In genomic region chr5:115535635-115536034, GRCm38 (mm10) we compare ENCODE assay signal across 8 mouse cellular contexts. TPM values are rescaled to one million over a fixed set of nuclear protein-coding genes. Genes with fewer than 3 reads are reported as not detected.
DNase-seq lines count a peak whose midpoint lies in the region; ATAC-seq and TF ChIP-seq lines count a peak whose summit lies in the region.

No protein-coding gene starts in this region.

- peaks cover 49% of the 10 kb centered on the region for H3K79me2 ChIP-seq in myocyte (ENCODE audit: control insufficient read depth, insufficient read depth)

- H3K9me3 ChIP-seq in embryonic facial prominence, embryonic 12.5 days: no peaks in the 10 kb centered on the region

- no peaks in the 10 kb centered on the region for H3K36me3 ChIP-seq in kidney, adult 2 months (ENCODE audit: control insufficient read depth, insufficient read depth, low read length)
- H3K36me3 ChIP-seq in embryonic facial prominence, embryonic 12.5 days: no peaks in the 10 kb centered on the region
- H3K36me3 ChIP-seq in myocyte (ENCODE audit: control insufficient read depth, insufficient read depth): peaks cover 9% of the 10 kb centered on the region

- no peak for TF ChIP-seq POLR2A in kidney, adult 2 months (IDR thresholded peaks at IDR 0.05; ENCODE audit: low read depth, low read length)
- TF ChIP-seq POLR2A in myocyte (IDR thresholded peaks at IDR 0.05; ENCODE audit: insufficient read length, low read depth): peak; percentile 20

- no peak overlapping the region for H3K9ac ChIP-seq in embryonic facial prominence, embryonic 12.5 days

- no peaks in the 10 kb centered on the region for H3K27me3 ChIP-seq in kidney, adult 2 months (replicated peaks; ENCODE audit: control insufficient read depth, insufficient read depth, low read length)
- no peaks in the 10 kb centered on the region for H3K27me3 ChIP-seq in embryonic facial prominence, embryonic 12.5 days
- no peaks in the 10 kb centered on the region for H3K27me3 ChIP-seq in myocyte (ENCODE audit: control insufficient read depth, insufficient read depth, insufficient read length)

- peak overlapping the region; percentile 43; the same call in 1 of the 2 replicates for H3K27ac ChIP-seq in kidney, adult 2 months (ENCODE audit: insufficient read depth, low read depth, low read length)
- 0 out of 2 replicates have a peak overlapping the region, but pooled peaks have one; percentile 26 for H3K27ac ChIP-seq in embryonic facial prominence, embryonic 12.5 days

- no peak overlapping the region for H3K4me3 ChIP-seq in kidney, adult 2 months (ENCODE audit: insufficient read depth, low read depth, low read length)
- H3K4me3 ChIP-seq in embryonic facial prominence, embryonic 12.5 days: no peak overlapping the region
- H3K4me3 ChIP-seq in myocyte: no peak overlapping the region

- no peak overlapping the region for H3ac ChIP-seq in myocyte (ENCODE audit: control insufficient read depth, insufficient read length)

- no peak for ATAC-seq in embryonic facial prominence, embryonic 12.5 days (ENCODE audit: insufficient number of reproducible peaks, insufficient read depth, low FRiP score, low TSS enrichment)
- no peak for ATAC-seq in erythroblast, adult 5-6 weeks (replicated peaks; ENCODE audit: low FRiP score, poor library complexity, severe bottlenecking)

- no peak overlapping the region for H3K4me2 ChIP-seq in embryonic facial prominence, embryonic 12.5 days (replicated peaks)
- H3K4me2 ChIP-seq in myocyte (ENCODE audit: low read depth): peak overlapping the region; percentile 88

- WGBS in kidney, adult 2 months: 43% methylated on average over 7 of the region's 7 CpGs
- WGBS in embryonic facial prominence, embryonic 12.5 days: 29% methylated on average over 7 of the region's 7 CpGs

- no peak for DNase-seq in kidney, adult 2 months
- DNase-seq in kidney, postnatal 14 days: no peak
- DNase-seq in liver: peak; percentile 59
- no peak for DNase-seq in adrenal gland, postnatal 25 days
- no peak for DNase-seq in cerebellum, adult 9-11 months

- TF ChIP-seq CTCF in kidney, adult 2 months (conservative IDR thresholded peaks at IDR 0.05; ENCODE audit: insufficient read depth, insufficient read length, low read depth, low read length): no peak

- peaks cover 66% of the 10 kb centered on the region for H3K4me1 ChIP-seq in kidney, adult 2 months (ENCODE audit: control insufficient read depth, insufficient read depth, low read length)
- H3K4me1 ChIP-seq in embryonic facial prominence, embryonic 12.5 days: peaks cover 55% of the 10 kb centered on the region

TF ChIP-seq in myocyte, 11 proteins besides CTCF, POLR2A, EP300 and RAD21:
- TF ChIP-seq MYOD1 (IDR thresholded peaks at IDR 0.05; ENCODE audit: control insufficient read depth in 1 of 3, insufficient read length in 2 of 3, low read depth in 2 of 3) (peak in 1 of 3 experiments; percentile 40), MAX (IDR thresholded peaks at IDR 0.05; ENCODE audit: low read depth) (no peak), E2F4 (IDR thresholded peaks at IDR 0.05; ENCODE audit: insufficient read depth) (no peak), TCF12 (IDR thresholded peaks at IDR 0.05; ENCODE audit: insufficient read depth, poor library complexity, severe bottlenecking) (no peak), CEBPB (IDR thresholded peaks at IDR 0.05; ENCODE audit: insufficient read depth, poor library complexity, severe bottlenecking) (no peak), SRF (IDR thresholded peaks at IDR 0.05; ENCODE audit: control insufficient read depth, insufficient read length, low read depth) (no peak), MYOG (IDR thresholded peaks at IDR 0.05; ENCODE audit: control insufficient read depth in 1 of 3, insufficient read depth in 1 of 3, insufficient read length in 2 of 3, low read depth in 2 of 3) (peak in 1 of 3 experiments; percentile 56)
TF ChIP-seq in myocyte: peak in this region for 2.

RNA-seq across cellular contexts. Expression of gene Rplp0, which starts 23.6 kb away (rescaled TPM):
- polyA plus RNA-seq in kidney, adult 2 months (2012; rRNA removed): 1,267 and 1,337 TPM in 2 replicates
- polyA plus RNA-seq in embryonic facial prominence, embryonic 12.5 days (2016; fragmentation: Nextera tagmentation; extraction: Ambion mirVana): 1,232 and 1,233 TPM in 2 replicates
- 3,361 TPM for polyA plus RNA-seq in myocyte (2012; fragmentation: generic; extraction: Trizol)
- 681 and 822 TPM in 2 replicates for total RNA-seq in erythroblast, adult 5-6 weeks (2015; ENCODE audit: low replicate concordance)
- 339 and 478 TPM in 2 replicates for total RNA-seq in erythroblast, adult 5-6 weeks (2017; ENCODE audit: low replicate concordance)
- total RNA-seq in adrenal gland, postnatal 25 days (2021): 743 and 806 TPM in 2 replicates

RNA-seq across cellular contexts. Expression of gene Pxn, which starts 29.2 kb away (rescaled TPM):
- polyA plus RNA-seq in kidney, adult 2 months (2012; rRNA removed): 101 and 122 TPM in 2 replicates
- 46.8 and 47.1 TPM in 2 replicates for polyA plus RNA-seq in embryonic facial prominence, embryonic 12.5 days (2016; fragmentation: Nextera tagmentation; extraction: Ambion mirVana)
- polyA plus RNA-seq in myocyte (2012; fragmentation: generic; extraction: Trizol): 120 TPM
- total RNA-seq in erythroblast, adult 5-6 weeks (2015; ENCODE audit: low replicate concordance): 18.8 and 38.5 TPM in 2 replicates
- total RNA-seq in erythroblast, adult 5-6 weeks (2017; ENCODE audit: low replicate concordance): 14.8 and 57.5 TPM in 2 replicates
- 38.4 and 45.8 TPM in 2 replicates for total RNA-seq in adrenal gland, postnatal 25 days (2021)

RNA-seq across cellular contexts. Expression of gene Gcn1l1, which starts 29.4 kb away (rescaled TPM):
- polyA plus RNA-seq in kidney, adult 2 months (2012; rRNA removed): 42.2 and 45.4 TPM in 2 replicates
- polyA plus RNA-seq in embryonic facial prominence, embryonic 12.5 days (2016; fragmentation: Nextera tagmentation; extraction: Ambion mirVana): 56.1 and 57.9 TPM in 2 replicates
- 49.4 TPM for polyA plus RNA-seq in myocyte (2012; fragmentation: generic; extraction: Trizol)
- total RNA-seq in erythroblast, adult 5-6 weeks (2015; ENCODE audit: low replicate concordance): 9.4 and 10.9 TPM in 2 replicates
- 14.2 and 21.3 TPM in 2 replicates for total RNA-seq in erythroblast, adult 5-6 weeks (2017; ENCODE audit: low replicate concordance)
- total RNA-seq in adrenal gland, postnatal 25 days (2021): 71.9 and 76.6 TPM in 2 replicates

RNA-seq across cellular contexts. Expression of gene Sirt4, which starts 51.1 kb away (rescaled TPM):
- polyA plus RNA-seq in kidney, adult 2 months (2012; rRNA removed): 34.0 and 49.3 TPM in 2 replicates
- 23.2 and 25.9 TPM in 2 replicates for polyA plus RNA-seq in embryonic facial prominence, embryonic 12.5 days (2016; fragmentation: Nextera tagmentation; extraction: Ambion mirVana)
- polyA plus RNA-seq in myocyte (2012; fragmentation: generic; extraction: Trizol): 13.6 TPM
- 3.1 and 5.9 TPM in 2 replicates for total RNA-seq in erythroblast, adult 5-6 weeks (2015; ENCODE audit: low replicate concordance)
- total RNA-seq in erythroblast, adult 5-6 weeks (2017; ENCODE audit: low replicate concordance): 0.60 and 2.0 TPM in 2 replicates
- total RNA-seq in adrenal gland, postnatal 25 days (2021): 25.2 and 38.3 TPM in 2 replicates
